Mouse (Mus musculus): ENCODE results near the gene Cacna2d3. TPM values are rescaled to one million over a fixed set of nuclear protein-coding genes. Genes with fewer than 3 reads are reported as not detected.

The Cacna2d3 gene
- total and polyA plus RNA-seq, 3 experiments: not detected

DNA sequence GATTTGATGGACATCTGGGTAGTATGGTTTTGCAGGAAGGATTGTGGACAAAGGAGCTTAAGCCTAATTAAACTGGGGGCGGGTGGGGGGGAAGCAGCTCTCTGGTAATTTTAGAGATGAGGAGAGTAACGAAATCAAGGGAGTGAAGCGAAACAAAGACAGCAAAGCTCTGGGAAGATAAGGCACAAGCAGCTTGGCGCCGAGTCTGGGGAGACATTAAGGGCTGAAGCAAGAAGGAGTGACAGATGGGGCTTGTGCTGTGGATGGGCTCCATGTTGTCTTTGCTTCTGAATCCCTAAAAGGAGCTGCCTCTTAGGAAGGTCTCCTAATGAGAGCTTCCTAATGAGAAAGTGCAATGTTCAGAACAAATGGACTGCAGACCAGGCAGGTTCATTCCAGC, 219.0 kb downstream of the Cacna2d3 start:
- no peak overlapping the region for H3K9ac ChIP-seq (ENCODE audit: control insufficient read depth, low read depth, low read length, poor library complexity, severe bottlenecking)
- no peak for DNase-seq (ENCODE audit: low read depth, low spot score)
- H3K27ac ChIP-seq (ENCODE audit: control insufficient read depth, low read depth, low read length): no peak overlapping the region
- H3K27me3 ChIP-seq (ENCODE audit: control insufficient read depth in 1 of 2, insufficient read depth in 2 of 2, low read length in 2 of 2): no peaks in the 10 kb centered on the region
- no peak overlapping the region for H3K4me3 ChIP-seq (ENCODE audit: control insufficient read depth in 1 of 2, insufficient read depth in 1 of 2, low read depth in 2 of 2, low read length in 2 of 2)
- H3K4me1 ChIP-seq (ENCODE audit: control insufficient read depth in 1 of 2, insufficient read depth in 2 of 2, low read length in 2 of 2): no peaks in the 10 kb centered on the region
- no peaks in the 10 kb centered on the region for H3K79me2 ChIP-seq (ENCODE audit: control insufficient read depth, insufficient read depth, low read length, poor library complexity)
- no peak for TF ChIP-seq E2F4 (IDR thresholded peaks at IDR 0.05; ENCODE audit: borderline replicate concordance, low read depth, low read length)
- TF ChIP-seq KAT2A (conservative IDR thresholded peaks at IDR 0.05; ENCODE audit: low read depth, low read length): no peak
- TF ChIP-seq TCF12 (IDR thresholded peaks at IDR 0.05; ENCODE audit: low read depth, low read length): no peak
- TF ChIP-seq CHD2 (IDR thresholded peaks at IDR 0.05; ENCODE audit: low read length): no peak
- TF ChIP-seq MAZ (IDR thresholded peaks at IDR 0.05; ENCODE audit: low read depth, low read length): no peak
- TF ChIP-seq TAL1 (IDR thresholded peaks at IDR 0.05; ENCODE audit: low read length): no peak
- no peak for TF ChIP-seq MYC (IDR thresholded peaks at IDR 0.05; ENCODE audit: low read depth, low read length)
- TF ChIP-seq RCOR1 (IDR thresholded peaks at IDR 0.05; ENCODE audit: low read depth, low read length): no peak
- TF ChIP-seq ZNF384 (IDR thresholded peaks at IDR 0.05; ENCODE audit: low read depth, low read length): no peak
- no peak for TF ChIP-seq ELF1 (IDR thresholded peaks at IDR 0.05; ENCODE audit: low read depth, low read length)
- TF ChIP-seq USF2 (IDR thresholded peaks at IDR 0.05; ENCODE audit: borderline replicate concordance in 1 of 2, insufficient read depth in 1 of 2, low read depth in 1 of 2, low read length in 2 of 2): no peak
- no peaks in the 10 kb centered on the region for H3K36me3 ChIP-seq (ENCODE audit: control insufficient read depth in 1 of 2, insufficient read depth in 2 of 2, low read length in 2 of 2)
- no peaks in the 10 kb centered on the region for H3K9me3 ChIP-seq (replicated peaks; ENCODE audit: insufficient read depth, low read length)

DNA sequence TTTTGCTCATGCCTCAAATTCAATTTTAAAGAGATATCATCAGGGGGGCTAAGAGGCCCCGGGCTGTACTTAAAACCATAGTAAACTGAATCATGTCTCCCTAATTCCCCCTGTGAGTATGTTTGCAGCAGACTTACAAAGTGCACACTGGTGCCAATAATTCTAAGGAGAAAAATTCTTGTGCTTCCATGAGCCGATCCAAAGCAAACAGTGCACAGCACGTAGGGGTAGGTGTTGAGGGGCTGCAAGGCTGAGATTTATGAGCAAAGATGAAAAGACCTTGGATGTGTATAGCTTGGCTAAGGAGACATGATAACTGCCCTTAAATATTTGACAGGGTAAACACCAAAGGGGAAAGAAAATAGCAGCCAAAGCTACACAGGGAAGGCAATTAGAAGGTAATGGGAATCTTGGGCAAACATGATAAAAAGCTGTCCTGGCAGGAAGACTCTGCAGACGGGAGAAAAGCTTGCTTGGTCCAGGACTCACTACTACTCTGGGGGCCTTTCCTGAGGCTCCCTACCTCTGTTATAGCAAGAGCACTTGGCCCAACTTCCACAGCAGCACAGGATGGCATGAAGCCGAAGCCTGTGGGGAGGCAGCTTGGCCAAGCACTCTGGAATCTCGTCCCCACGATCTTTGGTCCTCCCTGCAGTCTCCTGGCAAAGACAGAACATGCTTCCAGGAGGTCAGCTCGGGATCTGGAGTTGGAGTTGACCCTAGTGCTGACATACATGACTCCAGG, 222.9 kb downstream of the Cacna2d3 start:
- TF ChIP-seq E2F4 (IDR thresholded peaks at IDR 0.05; ENCODE audit: borderline replicate concordance, low read depth, low read length) (no peak), USF2 (IDR thresholded peaks at IDR 0.05; ENCODE audit: borderline replicate concordance in 1 of 2, insufficient read depth in 1 of 2, low read depth in 1 of 2, low read length in 2 of 2) (no peak), CHD2 (IDR thresholded peaks at IDR 0.05; ENCODE audit: low read length) (no peak), USF1 (IDR thresholded peaks at IDR 0.05; ENCODE audit: low read depth, low read length) (no peak), MYC (IDR thresholded peaks at IDR 0.05; ENCODE audit: low read depth, low read length) (no peak)
- H3K79me2 ChIP-seq (ENCODE audit: control insufficient read depth, insufficient read depth, low read length, poor library complexity): no peaks in the 10 kb centered on the region
- no peak overlapping the region for H3K27ac ChIP-seq (ENCODE audit: control insufficient read depth, low read depth, low read length)

DNA sequence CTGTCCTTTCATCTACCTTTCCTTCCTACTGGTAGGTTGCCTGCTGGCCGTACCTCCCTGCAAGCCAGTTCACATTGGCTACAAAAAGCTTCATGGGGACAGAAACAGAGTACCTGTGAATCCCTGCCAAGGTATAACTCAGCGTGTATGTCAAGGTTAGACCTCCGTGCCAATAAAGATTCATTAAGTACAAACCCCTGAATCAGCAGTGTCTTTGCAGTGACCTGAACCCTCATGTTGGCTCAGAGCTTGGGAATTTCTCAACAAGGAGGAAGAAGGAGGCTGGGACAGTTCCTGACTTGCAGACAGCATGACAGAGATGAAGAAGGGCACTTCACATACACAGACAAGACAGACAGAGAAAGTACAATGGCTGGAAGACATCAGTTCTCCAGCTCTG, 225.1 kb downstream of the Cacna2d3 start:
- no peak overlapping the region for H3K27ac ChIP-seq (ENCODE audit: control insufficient read depth, low read depth, low read length)
- TF ChIP-seq EP300 (IDR thresholded peaks at IDR 0.05; ENCODE audit: low read depth in 1 of 2, low read length in 2 of 2) (no peak), ZNF384 (IDR thresholded peaks at IDR 0.05; ENCODE audit: low read depth, low read length) (no peak), MEF2A (IDR thresholded peaks at IDR 0.05; ENCODE audit: extremely low read depth, insufficient replicate concordance, low read depth, low read length, poor library complexity, severe bottlenecking) (no peak), KAT2A (conservative IDR thresholded peaks at IDR 0.05; ENCODE audit: low read depth, low read length) (no peak), TAL1 (IDR thresholded peaks at IDR 0.05; ENCODE audit: low read length) (no peak), MAZ (IDR thresholded peaks at IDR 0.05; ENCODE audit: low read depth, low read length) (no peak), MYB (IDR thresholded peaks at IDR 0.05; ENCODE audit: low read depth, low read length) (no peak)
- H3K9ac ChIP-seq (ENCODE audit: control insufficient read depth, low read depth, low read length, poor library complexity, severe bottlenecking): no peak overlapping the region
- DNase-seq (ENCODE audit: low read depth, low spot score): no peak
- no peak overlapping the region for H3K4me3 ChIP-seq (ENCODE audit: control insufficient read depth in 1 of 2, insufficient read depth in 1 of 2, low read depth in 2 of 2, low read length in 2 of 2)
- no peaks in the 10 kb centered on the region for H3K79me2 ChIP-seq (ENCODE audit: control insufficient read depth, insufficient read depth, low read length, poor library complexity)
- H3K27me3 ChIP-seq (ENCODE audit: control insufficient read depth in 1 of 2, insufficient read depth in 2 of 2, low read length in 2 of 2): no peaks in the 10 kb centered on the region
- H3K36me3 ChIP-seq (ENCODE audit: control insufficient read depth in 1 of 2, insufficient read depth in 2 of 2, low read length in 2 of 2): no peaks in the 10 kb centered on the region
- no peaks in the 10 kb centered on the region for H3K4me1 ChIP-seq (ENCODE audit: control insufficient read depth in 1 of 2, insufficient read depth in 2 of 2, low read length in 2 of 2)
- no peaks in the 10 kb centered on the region for H3K9me3 ChIP-seq (replicated peaks; ENCODE audit: insufficient read depth, low read length)

More for the DNA sequence above, 222.9 kb downstream of the Cacna2d3 start:
- Histone ChIP-seq H3K9me3 (replicated peaks; ENCODE audit: insufficient read depth, low read length) (no peaks in the 10 kb centered on the region), H3K4me3 (ENCODE audit: control insufficient read depth in 1 of 2, insufficient read depth in 1 of 2, low read depth in 2 of 2, low read length in 2 of 2) (no peak overlapping the region), H3K36me3 (ENCODE audit: control insufficient read depth in 1 of 2, insufficient read depth in 2 of 2, low read length in 2 of 2) (no peaks in the 10 kb centered on the region), H3K9ac (ENCODE audit: control insufficient read depth, low read depth, low read length, poor library complexity, severe bottlenecking) (no peak overlapping the region), H3K4me1 (ENCODE audit: control insufficient read depth in 1 of 2, insufficient read depth in 2 of 2, low read length in 2 of 2) (no peaks in the 10 kb centered on the region), H3K27me3 (ENCODE audit: control insufficient read depth in 1 of 2, insufficient read depth in 2 of 2, low read length in 2 of 2) (no peaks in the 10 kb centered on the region)
- no peak for DNase-seq (ENCODE audit: low read depth, low spot score)

Data from MEL (cell line).